Comparison of ENCODE assay signal across 17 mouse cellular contexts in genomic region chr15:61514324-61514723, GRCm38 (mm10).
A peak's percentile ranks its signal among the peaks of the same experiment; 100 is the strongest.
DNase-seq lines count a peak whose midpoint lies in the region; ATAC-seq and TF ChIP-seq lines count a peak whose summit lies in the region.
"Had no signal": no experiment of that assay in that cellular context is flagged by ENCODE, and none has a peak within 500 bp of the region (broad histone marks: within the 10 kb centered on the region; RNA-seq: fewer than 3 reads in every experiment).

No protein-coding gene starts in this region.

- H3K4me1 ChIP-seq in heart, postnatal 0 days (ENCODE audit: control insufficient read depth, insufficient read depth): peaks cover 7% of the 10 kb centered on the region; the same call in 1 of the 2 replicates
- H3K4me1 ChIP-seq: embryonic facial prominence, embryonic 12.5 days; limb, embryonic 15.5 days; midbrain, embryonic 12.5 days had no signal

- H3K27me3 ChIP-seq in heart, postnatal 0 days (ENCODE audit: control insufficient read depth, insufficient read depth, low read length): no peaks in the 10 kb centered on the region
- H3K27me3 ChIP-seq: embryonic facial prominence, embryonic 12.5 days; limb, embryonic 15.5 days; midbrain, embryonic 12.5 days had no signal

- no peak for ATAC-seq in heart, postnatal 0 days (ENCODE audit: insufficient read depth, low read depth)
- ATAC-seq in erythroblast, adult 5-6 weeks (replicated peaks; ENCODE audit: low FRiP score, poor library complexity, severe bottlenecking): no peak
- ATAC-seq: lung, postnatal 0 days had no signal

- no peak overlapping the region for H3K9ac ChIP-seq in heart, postnatal 0 days (replicated peaks; ENCODE audit: low read depth, low read length)
- H3K9ac ChIP-seq: embryonic facial prominence, embryonic 12.5 days; limb, embryonic 15.5 days; midbrain, embryonic 12.5 days had no signal

- H3K4me3 ChIP-seq in heart, postnatal 0 days (ENCODE audit: low read depth, low read length): no peak overlapping the region
- H3K4me3 ChIP-seq: embryonic facial prominence, embryonic 12.5 days; heart, adult 2 months; limb, embryonic 15.5 days; midbrain, embryonic 12.5 days had no signal

- no peak for TF ChIP-seq EP300 in heart, postnatal 0 days (IDR thresholded peaks at IDR 0.05; ENCODE audit: low read depth)

- no peak overlapping the region for H3K27ac ChIP-seq in heart, postnatal 0 days (ENCODE audit: low read depth)
- H3K27ac ChIP-seq: embryonic facial prominence, embryonic 12.5 days; heart, adult 2 months; limb, embryonic 15.5 days; midbrain, embryonic 12.5 days had no signal

- no peaks in the 10 kb centered on the region for H3K36me3 ChIP-seq in heart, postnatal 0 days (replicated peaks; ENCODE audit: control insufficient read depth, insufficient read depth, low read length)
- H3K36me3 ChIP-seq: embryonic facial prominence, embryonic 12.5 days; G1E; limb, embryonic 15.5 days; midbrain, embryonic 12.5 days had no signal

- no peak overlapping the region for H3K4me2 ChIP-seq in heart, postnatal 0 days (ENCODE audit: low read depth, low read length)
- H3K4me2 ChIP-seq: embryonic facial prominence, embryonic 12.5 days; limb, embryonic 15.5 days; midbrain, embryonic 12.5 days had no signal

- no peaks in the 10 kb centered on the region for H3K9me3 ChIP-seq in heart, postnatal 0 days (replicated peaks; ENCODE audit: control insufficient read depth, low read length)
- H3K9me3 ChIP-seq: embryonic facial prominence, embryonic 12.5 days; G1E; limb, embryonic 15.5 days; midbrain, embryonic 12.5 days had no signal

- DNase-seq in heart, postnatal 0 days (ENCODE audit: low spot score): peak; percentile 8
- DNase-seq in heart, adult 8-10 months (ENCODE audit: low spot score): no peak
- peak; percentile 41 for DNase-seq in 3T3-L1 (ENCODE audit: low read depth, low spot score)
- DNase-seq in frontal cortex, postnatal 36 days (ENCODE audit: low spot score in 2 of 2): peak; percentile 32 to 66
- peak; percentile 33 to 36 for DNase-seq in right cerebral cortex, adult 2 months (ENCODE audit: low spot score in 2 of 2)
- DNase-seq in thymus, postnatal 4 days: no peak
- DNase-seq: adrenal gland, postnatal 10 days; cerebellum, postnatal 25 days; heart, adult 2 months; heart, postnatal 14 days; kidney, postnatal 14 days had no signal

- TF ChIP-seq CTCF in heart, postnatal 0 days (IDR thresholded peaks at IDR 0.05; ENCODE audit: low read depth): no peak

- WGBS in heart, postnatal 0 days: 11% methylated on average over 1 of the region's 1 CpGs

Comparison
In these comparisons a context has a peak if more than half of its experiments do, and no peak if none do; other contexts are left out.
1. DNase-seq: peak in heart, postnatal 0 days (single experiment), 3T3-L1 (single experiment), frontal cortex, postnatal 36 days (2 of 2) and right cerebral cortex, adult 2 months (2 of 2); none in heart, adult 8-10 months (single experiment) and thymus, postnatal 4 days (single experiment).